Mouse (Mus musculus): ENCODE data around the gene Rara.
"Not testable (repeated sequence)": the region's sequence is repeated elsewhere in the genome, so short reads cannot be mapped to it uniquely, and the experiment has no call there.

The Rara gene

DNA sequence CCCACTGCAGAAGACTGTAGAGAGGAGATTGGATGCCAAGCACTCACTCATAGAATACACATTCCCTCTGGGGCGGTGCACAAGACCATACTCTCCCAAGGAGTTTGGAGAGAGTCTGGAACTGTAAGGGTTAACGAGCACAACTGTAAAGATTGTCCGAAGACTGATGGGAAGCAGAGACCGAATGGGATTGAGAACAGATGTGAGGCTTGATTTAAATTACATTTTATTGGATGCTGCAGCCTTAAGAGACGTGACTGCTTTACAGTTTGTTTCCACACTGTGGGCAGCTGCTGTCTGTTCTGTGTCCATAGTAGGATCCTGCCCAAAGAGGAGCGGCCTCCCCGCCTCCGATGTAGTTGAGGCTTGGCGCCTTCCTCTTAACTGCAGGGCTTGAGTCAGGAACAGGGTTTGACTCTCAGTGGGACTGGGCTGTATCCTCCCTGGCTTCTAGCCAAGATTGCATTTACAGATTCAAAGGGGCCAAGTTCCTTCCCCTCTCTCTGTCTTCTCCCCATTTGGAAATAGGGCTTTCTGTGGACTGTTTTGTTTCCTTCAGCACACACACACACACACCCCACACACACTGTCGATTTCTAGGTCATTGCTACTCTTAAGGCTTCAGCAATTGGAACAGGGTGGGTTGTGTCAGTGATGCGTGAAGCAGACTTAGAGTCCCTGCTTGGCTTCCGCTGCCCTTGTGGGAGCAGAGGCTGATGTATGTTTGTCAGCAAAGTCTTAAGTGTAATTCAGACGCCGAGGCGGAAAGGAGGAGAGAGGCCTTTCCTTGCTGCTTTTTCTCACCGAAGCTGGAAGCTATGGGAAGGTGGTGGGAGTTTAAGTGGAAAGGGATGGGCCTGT lies 4.5 kb upstream of the Rara start:
- DNase-seq (ENCODE audit: low spot score), result not testable (repeated sequence)

DNA sequence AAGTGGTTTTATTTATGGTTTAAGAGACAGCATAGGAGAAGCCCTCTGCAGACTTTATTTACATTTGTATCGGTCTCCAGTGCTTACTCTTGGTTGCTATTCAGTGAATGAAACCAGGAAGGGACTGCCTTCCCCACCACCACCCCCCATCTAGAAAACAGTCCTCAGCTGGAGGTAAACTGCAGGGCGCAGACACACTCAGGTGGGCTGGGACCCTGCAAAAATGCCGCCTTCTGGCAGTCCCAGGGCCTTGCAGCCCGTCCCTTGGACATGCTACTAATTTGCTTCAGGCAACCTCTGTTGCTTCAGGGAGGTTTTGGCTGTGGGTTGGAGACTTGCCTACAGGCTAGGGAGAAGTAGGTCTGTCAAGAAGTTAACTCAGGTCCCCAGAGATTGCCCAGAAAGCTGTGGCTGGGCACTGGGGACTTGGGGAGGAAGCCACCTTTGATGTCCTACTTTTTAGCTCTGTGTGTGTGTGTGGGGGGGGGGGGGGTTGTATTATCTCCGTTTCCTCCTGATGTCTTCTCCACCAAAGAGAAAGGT lies 2.9 kb upstream of the Rara start:
- DNase-seq (ENCODE audit: low spot score), result no peak

DNA sequence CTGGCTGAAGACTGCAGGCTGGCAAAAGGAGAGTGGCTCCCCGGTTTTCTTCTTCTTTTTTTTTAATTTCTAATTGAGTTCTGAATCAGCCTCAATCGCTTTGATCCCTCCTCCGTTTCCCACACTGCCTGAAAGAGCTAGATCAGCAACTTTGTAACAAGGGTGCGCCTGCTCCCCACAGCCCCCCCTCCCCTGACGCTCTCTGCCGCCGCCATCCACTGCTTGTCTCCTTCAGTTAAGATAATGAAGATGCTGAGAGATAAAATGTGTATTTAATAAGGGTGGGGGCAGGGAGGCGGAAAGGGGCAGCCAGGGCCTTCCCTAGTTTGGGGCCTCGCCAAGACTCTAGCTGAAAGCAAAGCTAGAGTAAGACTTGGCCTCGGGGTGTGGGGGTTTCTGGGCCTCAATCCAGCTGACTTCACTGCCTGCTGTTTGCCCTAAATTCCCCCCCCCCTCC lies 2.3 kb upstream of the Rara start:
- DNase-seq (ENCODE audit: low spot score), result peak; percentile 56

DNA sequence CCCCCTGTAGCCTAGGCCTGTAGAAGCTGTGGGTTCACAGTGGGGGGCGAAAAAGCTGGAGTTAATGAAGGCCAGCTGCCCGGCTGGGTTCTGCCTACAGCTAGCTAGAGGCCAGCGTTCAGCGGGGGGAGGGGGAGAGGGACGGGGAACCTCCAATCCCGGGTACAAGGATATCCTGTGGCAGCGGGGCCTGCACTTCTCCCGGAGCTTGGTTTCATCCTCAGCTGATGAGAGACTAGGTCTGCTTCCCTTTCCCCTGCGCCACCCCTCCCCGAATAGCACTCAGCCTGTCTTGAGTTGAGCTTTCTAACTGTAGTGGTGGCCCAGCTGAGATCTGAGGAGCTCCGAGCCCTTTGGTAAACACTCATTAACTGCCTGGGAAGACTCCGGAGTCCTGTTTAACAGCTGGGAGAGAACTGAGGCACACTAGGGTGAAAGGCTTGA lies 1.7 kb upstream of the Rara start:
- peak; percentile 49 for DNase-seq (ENCODE audit: low spot score)

DNA sequence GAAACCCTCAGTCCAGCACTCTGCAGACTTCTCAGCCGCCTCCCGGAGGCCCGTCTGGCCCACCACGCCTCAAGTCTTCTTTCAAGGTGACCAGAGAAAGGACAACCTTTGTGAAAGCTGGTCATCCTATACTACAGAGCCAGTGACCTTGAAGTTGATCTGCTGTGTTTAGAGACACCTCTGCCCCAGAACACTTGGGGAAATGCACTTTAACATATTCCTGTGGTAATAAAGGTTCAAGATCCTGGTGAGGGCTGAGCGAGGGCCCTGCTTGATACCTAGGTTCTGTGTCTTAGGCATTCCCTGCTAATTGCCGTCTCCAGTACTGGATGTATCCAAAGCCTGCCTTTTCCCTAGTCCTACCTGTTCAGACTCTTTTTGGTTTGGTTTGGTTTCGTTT lies 1.1 kb upstream of the Rara start:
- DNase-seq (ENCODE audit: low spot score), result no peak

DNA sequence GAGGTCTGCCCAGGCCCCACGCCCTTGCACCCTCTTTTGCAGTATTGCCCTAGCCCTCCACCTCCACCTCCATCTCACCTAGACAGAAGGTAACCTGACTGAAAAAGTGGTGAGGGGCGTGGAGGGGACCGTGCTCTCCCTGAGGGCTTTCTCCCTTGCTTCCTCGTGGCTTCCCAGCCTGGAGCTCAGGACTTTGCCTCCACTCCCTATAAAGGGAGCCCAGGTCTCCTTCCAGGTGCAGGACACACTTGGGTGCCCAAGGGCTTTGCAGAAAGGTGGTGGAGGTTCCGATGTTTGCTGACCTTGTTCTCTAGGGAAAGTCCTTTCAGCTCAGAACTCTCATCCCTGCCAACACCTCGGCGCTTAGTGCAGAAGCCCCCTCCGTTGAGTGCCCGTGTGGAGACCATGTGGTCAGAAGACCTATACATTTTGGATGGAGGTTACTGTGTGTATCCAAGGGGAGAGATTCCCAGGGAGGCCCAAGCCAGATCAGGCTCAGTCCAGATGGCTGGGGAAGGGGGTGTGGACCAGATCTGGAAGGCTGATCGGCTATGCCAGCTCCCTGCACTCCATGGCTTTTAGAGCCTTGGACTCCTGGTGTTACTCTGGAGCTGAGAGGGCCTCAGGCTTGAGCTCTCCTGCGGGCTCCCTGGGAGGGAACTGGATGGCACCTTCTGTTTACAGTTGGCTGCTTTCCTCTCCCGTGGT lies 722 bp downstream of the Rara start:
- DNase-seq (ENCODE audit: low spot score), result no peak

DNA sequence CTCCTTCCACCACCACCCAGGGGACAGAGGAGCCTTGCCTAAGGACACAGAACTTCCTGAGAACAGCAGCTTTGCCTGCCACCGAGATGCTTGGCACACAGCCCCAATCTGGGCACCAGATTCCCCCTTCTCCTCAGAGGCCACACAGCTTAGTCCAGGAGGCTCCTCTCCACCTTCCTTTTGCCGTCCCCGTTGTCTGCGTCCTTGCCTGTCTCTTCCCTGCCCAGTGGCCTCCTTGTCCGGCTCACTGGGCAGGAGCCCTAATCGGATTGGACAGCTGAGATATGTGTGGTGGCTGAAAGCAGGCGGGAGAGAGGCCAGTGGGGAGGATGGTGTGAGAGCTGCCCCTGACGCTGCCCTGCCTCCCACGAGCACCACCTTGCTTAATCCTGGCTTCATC lies 1.9 kb downstream of the Rara start:
- peak; percentile 21 for DNase-seq (ENCODE audit: low spot score)

DNA sequence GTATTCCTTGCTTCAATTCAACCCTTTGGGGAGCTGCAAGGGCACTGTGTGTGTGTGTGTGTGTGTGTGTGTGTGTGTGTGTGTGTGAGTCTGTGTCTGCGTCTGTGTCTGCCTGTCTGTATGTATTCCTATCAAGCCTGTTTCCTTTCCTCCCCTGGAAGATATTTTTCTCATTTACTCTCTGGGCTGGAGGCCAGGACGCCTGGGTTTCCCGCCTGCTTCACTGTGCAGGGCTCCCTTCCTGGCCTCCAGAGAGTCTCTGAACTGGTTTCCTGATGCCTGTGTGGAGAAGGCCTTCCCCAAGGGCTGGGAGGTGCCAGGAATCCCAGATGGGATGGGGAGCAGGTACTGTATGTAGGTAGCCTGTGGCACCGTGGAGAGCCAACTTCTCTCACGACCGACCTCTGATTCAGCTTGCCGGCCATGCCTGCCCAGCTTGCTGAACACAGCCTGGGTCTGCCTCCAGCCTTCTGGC lies 2.5 kb downstream of the Rara start:
- DNase-seq (ENCODE audit: low spot score), result peak; percentile 24

DNA sequence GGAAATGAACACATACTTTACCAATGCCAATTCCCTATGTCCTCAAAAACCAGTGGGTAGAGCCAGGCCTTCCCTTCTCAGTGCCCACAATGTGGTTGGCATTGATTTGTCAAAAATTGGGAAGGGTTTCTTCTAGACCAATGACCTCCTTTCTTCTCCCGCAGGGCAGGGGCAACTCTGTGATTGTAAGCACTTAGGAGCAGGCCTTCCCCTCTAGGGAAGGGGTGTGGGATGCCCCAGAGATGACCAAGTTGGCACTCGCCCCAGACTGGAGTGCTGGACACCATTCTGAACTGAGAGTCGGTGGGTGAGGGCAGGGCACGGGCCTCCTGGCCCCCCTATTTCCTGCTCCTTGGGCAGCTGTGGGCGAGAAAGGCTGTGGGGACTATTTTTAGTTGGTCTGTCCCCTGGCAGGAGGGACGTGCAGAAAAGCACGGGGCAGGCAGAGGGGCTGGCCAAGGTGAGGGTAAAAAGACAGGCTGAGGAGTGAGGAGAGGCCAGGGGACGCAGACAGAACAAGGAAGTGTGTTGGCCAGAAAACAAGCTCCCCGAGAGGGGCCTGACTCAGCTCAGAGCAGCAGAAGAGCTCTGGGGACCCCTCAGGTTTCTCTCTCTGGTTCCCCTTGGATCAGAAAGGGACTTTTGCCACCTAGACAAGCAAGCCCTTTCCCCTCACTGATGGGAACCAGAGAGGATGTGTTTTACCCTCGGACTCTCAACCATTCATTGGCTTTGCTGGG lies 3.3 kb downstream of the Rara start:
- peak; percentile 19 for DNase-seq (ENCODE audit: low spot score)

DNA sequence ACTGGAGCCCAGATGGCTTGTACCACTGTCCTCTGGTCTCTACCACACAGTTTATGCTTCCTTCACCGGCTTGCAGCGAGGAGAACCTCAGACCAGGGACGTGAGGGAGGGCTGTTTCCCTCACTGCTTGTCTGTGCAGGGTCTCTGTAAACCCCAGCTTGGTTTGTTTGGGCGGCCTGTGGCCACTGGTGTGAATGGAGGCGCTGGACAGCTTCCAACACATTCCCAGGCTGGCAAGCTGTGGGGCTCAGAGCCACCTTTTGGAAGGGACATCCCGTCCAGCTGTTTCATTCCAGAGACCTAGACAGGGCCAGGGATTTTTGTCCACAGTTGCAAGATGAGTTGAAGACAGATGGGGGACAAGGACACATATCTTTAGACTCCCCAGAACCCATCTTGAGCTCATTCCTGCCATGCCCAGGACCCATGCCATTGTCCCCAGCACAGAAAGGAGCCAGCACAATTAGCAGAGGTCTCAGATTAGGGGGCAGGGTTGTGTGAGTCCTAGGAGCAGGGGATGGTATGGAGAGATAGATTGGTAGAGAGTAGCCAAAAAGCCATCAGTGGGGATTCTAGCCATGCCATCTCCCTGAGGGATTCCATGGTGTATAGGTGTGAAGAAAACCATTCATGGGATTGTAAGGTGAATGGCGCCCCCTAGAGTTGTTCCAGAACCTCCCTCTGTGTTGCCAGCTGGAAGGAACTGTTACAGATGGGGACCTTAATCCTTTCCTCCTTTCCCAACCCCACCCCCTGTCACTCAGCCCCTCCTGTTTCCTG lies 4.1 kb downstream of the Rara start:
- peak; percentile 32 for DNase-seq (ENCODE audit: low spot score)

DNA sequence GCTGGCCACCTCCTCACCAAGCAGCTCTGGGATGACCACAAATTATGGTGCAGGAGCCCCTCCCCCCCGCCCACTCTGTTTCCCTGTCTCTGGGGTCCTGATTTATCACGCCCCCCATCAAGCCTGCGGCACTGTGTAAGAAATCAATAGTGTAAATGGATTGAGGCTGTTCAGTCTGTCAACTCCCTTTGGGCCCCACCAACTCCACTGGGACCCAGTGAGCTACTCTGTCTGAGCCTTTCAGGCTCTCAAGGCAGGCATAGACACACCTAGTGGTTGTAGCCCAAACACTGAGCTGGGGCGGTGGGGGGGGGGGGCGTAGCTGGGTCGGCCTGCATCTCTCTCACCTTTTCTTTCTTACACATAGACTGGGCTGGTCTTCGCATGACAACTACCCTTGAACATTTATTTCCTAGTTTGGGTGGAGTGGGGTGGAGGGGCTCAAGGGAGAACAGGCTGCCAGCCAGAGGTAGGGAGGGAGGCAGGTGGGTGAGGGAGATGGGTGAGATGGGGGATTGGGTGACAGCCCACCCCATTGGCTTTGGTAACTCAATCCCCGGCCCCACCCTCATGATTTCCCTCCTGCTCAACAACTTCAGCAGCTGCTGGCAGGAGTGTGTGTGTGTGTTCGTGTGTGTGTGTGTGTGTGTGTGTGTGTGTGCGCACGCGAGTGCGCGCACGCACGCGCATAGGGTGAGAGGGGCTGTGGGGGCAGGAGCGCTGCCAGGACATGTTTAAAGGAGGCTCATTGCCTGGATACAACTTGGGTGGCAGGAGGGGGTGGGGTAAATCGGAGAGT lies 4.9 kb downstream of the Rara start:
- DNase-seq (ENCODE audit: low spot score), result no peak

DNA sequence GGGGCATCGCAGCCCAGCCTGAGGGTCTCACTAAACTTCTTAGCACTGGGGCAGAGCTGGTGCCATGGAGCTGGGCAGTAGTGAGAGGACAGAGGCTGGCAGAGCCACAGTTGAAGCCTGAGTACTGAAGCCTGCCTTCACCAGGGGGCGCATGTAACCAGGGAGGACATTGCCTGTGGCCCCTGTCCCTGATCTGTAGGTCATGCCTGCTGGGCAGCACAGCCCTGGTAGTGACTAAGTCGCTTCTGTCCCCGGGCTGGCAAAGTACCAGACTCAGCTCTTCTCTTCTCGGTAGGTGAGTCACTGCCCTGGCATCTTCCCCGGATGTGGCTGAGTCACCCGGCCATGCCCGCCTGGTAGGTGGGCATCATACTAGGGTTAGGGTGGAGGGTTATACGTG lies 5.5 kb downstream of the Rara start:
- peak; percentile 67 for DNase-seq (ENCODE audit: low spot score)

DNA sequence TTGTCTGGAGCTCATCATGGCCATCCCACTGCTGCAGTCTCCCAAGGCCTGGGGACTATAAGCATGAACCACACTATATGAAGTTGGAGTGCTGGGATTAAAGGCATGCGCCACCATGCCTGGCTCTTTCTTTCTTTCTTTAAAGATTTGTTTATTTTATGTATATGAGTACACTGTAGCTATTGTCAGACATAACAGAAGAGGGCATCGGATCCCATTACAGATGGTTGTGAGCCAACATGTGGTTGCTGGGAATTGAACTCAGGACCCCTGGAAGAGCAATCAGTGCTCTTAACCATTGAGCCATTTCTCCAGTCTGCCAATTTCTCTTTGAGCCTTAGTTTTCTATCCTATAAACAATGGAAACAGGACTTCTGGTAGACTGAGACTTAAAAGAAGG lies 6.2 kb downstream of the Rara start:
- not testable (repeated sequence) for DNase-seq (ENCODE audit: low spot score)

DNA sequence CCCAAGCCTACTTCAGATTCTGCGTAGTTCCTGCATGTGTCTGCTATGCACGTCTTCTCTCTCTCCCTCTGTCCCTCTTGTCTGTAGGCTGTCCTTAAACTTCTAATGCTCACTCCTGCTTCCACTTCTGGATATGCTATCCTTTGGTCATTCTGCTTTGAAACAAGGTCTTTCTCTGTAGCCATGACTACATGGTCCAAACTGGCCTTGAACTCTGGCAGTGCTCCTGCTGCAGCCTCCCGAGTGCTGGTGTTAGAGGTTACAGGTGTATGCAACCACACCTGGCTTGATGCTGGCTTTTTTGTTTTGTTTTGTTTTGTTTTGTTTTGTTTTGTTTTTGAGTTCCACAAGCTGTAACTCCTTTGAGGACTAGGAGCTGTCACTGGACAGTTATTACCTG lies 6.7 kb downstream of the Rara start:
- DNase-seq (ENCODE audit: low spot score), result no peak

DNA sequence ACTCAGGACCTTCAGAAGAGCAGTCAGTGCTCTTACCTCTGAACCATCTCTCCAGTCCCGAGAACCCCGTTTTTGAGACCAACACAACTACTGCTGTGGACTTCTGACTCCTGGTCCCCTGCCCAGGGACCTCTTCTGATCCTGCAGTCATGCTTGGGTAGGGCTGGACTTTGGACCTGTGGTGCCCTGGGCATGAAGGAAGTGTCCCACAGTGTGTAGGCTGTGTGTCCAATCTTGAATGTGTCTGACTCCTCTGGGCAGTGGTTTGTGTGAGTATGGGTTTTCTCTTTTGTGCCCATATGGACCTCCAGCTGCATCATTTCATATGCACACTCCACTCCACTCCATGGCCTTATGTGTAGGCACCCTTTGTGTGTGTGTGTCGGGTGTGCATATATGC lies 7.5 kb downstream of the Rara start:
- DNase-seq (ENCODE audit: low spot score), result no peak

DNA sequence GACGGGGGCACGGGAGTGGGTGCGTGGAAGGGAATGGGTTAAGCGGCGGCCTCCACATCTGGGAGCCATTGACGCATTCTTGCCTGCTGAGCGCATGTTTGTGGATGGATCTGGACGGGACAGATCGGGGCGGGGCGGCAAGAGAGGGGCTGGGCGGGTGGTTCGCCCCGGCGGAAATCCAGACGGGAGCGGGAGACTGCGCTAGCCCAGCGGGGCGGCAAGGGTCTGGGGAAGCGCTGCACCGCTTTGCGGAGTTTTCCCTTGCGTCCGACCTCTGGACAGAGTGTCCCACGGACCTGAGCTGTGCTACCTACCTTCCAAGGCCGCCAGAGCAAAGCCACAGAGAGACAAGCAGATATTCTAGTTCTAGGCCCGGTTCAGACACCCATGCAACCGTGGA lies 8.6 kb downstream of the Rara start:
- DNase-seq (ENCODE audit: low spot score), result peak; percentile 63

DNA sequence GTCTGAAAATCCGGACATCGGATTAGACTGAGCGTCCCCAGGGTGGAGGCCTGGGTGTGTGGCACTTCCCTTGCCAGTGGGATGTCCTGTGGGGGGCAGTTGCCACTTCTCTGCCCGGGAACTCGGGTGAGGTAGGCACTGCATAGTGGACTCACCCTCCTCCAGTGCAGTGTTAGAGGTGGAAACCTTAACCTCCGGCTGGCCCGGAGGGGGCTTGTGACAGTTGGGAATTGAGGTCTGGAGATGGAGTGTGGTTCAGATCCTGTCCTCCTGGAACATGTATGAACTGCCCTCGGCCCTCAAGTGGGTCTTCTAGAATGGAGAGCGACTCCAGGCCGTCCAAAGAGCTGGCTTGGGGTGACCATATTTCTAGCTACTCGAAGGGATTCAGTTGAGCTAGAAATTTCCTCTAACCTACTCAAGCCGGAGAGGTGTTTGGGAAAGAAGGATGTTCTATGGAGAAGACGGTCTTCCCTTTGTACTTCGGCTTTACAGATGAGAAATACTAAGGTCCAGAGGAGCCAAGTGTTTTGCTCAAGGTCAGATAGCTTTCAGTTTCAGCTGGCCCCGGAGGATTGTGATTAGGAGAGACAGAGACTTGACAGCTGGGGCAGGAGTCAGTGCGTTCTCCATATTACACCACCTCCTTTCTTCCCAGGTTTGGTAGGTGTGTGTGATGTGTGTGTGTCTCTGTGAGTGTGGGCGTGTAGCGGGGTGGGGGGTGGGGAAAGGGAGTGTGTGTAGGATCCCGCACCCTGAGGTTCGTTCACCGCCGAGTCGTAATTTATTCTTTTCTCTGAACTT lies 9.2 kb downstream of the Rara start:
- DNase-seq (ENCODE audit: low spot score), result peak; percentile 20

DNA sequence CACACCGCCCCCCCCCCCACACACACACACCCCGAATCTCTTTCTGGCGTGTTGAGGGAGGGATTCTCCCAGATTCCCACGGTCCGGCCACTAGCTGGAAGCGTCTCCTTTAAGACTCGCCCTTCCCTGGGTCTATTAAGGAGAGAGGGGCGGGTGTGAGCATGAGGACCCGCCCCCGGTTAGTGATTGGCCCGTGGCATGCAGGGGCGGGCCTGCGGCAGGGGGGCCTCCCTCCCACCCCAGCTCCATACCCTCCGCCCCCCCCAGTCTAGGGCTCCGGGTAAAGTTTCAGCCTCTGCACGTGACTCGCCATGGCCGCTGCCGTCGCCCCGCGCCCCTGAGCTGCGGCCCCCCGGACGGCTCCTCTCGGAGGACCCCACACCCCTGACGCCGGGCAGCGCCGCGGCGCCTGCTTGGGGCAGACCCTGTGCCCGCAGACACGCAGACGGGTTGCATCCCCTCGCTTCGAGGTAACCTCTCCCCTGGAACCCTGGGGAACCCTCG lies 9.8 kb downstream of the Rara start:
- peak; percentile 88 for DNase-seq (ENCODE audit: low spot score)

DNA sequence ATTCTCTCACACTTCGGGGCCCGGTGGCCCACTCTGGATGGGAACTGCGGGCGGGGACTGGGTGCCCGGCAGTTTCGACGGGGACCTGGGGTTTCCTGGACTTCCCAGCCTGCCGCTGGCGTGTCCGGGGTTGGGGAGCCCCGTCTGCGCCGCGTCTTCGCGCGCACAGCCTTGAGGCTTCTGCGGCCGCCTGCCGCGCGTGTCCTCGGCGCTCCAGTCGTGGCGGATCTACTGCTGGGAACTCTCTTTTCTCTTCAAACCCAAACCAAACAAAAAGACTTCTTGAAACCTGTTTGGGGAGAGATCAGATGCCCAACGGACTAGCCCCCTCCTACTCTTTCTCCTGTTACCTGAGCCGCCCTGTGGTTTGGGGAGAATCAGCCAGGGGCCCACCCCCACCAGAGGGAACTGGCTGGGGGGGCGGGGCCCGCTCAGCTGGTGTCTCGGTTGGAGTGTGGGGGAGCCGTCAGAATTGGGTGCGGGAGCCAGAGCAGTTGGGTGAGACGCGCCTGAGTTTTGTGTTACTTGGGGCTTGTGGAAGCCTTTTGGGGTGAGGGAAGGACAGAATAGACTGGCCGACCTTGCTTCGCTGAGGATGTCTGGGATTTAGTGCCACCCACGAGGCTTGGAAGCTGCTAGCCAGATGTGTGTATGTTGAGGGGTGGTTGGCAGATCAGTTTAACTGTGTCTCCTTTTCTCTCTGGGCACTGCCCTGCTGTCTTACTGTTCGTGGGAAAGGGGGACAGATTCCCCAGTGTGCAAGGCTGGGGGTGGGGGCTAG lies 10.5 kb downstream of the Rara start:
- DNase-seq (ENCODE audit: low spot score), result peak; percentile 68
